Mouse (Mus musculus) lung, postnatal 0 days (tissue): ENCODE measurements around the gene Gm10192. TPM values are rescaled to one million over a fixed set of nuclear protein-coding genes. Genes with fewer than 3 reads are reported as not detected.

Source experiments
- ATAC-seq: fragments of 200-750 bp; cut with Nextera tagmentation; 2 replicates; pipeline ENCODE4 v1.8.0; 2017; ENCODE audit warnings: moderate library complexity
- DNase-seq: peaks from one replicate; pipeline ENCODE4 v3.0.0-alpha.2; 2016; ENCODE audit warnings: low spot score
- H3K27ac ChIP-seq: fragments of 300-500 bp; sonication (generic); 2 replicates; pipeline ENCODE4 v1.5.1; 2014; ENCODE audit warnings: antibody characterized with exemption, mild to moderate bottlenecking, low read length, mixed read lengths
- H3K27me3 ChIP-seq: fragments of 300-500 bp; sonication (generic); replicated peaks from 2 replicates; pipeline ENCODE4 v1.6.1; 2014; ENCODE audit warnings: low read length, mixed read lengths; ENCODE audit not compliant: insufficient read depth
- H3K36me3 ChIP-seq: fragments of 300-500 bp; sonication (generic); 2 replicates; pipeline ENCODE4 v1.6.1; 2014; ENCODE audit warnings: low read length, mixed read lengths; ENCODE audit not compliant: insufficient read depth
- H3K4me1 ChIP-seq: fragments of 300-500 bp; sonication (generic); 2 replicates; pipeline ENCODE4 v1.6.1; 2014; ENCODE audit warnings: antibody characterized with exemption, low read depth, low read length, mixed read lengths; ENCODE audit not compliant: insufficient read depth
- H3K4me2 ChIP-seq: fragments of 300-500 bp; sonication (generic); replicated peaks from 2 replicates; pipeline ENCODE4 v1.6.1; 2014; ENCODE audit warnings: low read depth, mild to moderate bottlenecking, low read length, moderate library complexity, mixed read lengths
- H3K4me3 ChIP-seq: fragments of 300-500 bp; sonication (generic); 2 replicates; pipeline ENCODE4 v1.5.1; 2014; ENCODE audit warnings: low read depth, low read length
- H3K9ac ChIP-seq: fragments of 300-500 bp; sonication (generic); replicated peaks from 2 replicates; pipeline ENCODE4 v1.6.1; 2014; ENCODE audit warnings: low read depth, mild to moderate bottlenecking
- H3K9me3 ChIP-seq: fragments of 300-500 bp; sonication (generic); 2 replicates; pipeline ENCODE4 v1.6.1; 2016; ENCODE audit warnings: low read length, mixed read lengths
- CTCF ChIP-seq: IDR thresholded peaks from 2 replicates; pipeline ENCODE4 v1.5.1; 2016; ENCODE audit warnings: antibody characterized with exemption, mild to moderate bottlenecking
- EP300 ChIP-seq: IDR thresholded peaks from 2 replicates; pipeline ENCODE4 v1.6.1; 2016; ENCODE audit warnings: antibody characterized with exemption, mild to moderate bottlenecking, control low read depth
- WGBS: fragments of 180-500 bp; shearing (Covaris S2); extraction: QIAGEN DNeasy Blood & Tissue Kit; methylation state at CpG from one replicate; pipeline ENCODE4 v1.1.7; 2014; 5-methylcytosine and 5-hydroxymethylcytosine counted together
- polyA plus RNA-seq: library from polyadenylated mRNA; unstranded; fragments of >200 nt; fragmentation: Nextera tagmentation; extraction: Ambion mirVana; gene quantifications from 2 replicates; pipeline ENCODE4 v1.2.1, GENCODE M21; 2015

The Gm10192 gene
- polyA plus RNA-seq, 1 experiment from 2014 or later = not detected

- no peak for DNase-seq
- no peak overlapping the region for H3K9ac ChIP-seq
- no peaks in the 10 kb centered on the region for H3K36me3 ChIP-seq
- no peak overlapping the region for H3K27ac ChIP-seq
- H3K4me1 ChIP-seq = no peaks in the 10 kb centered on the region
- WGBS = 84% methylated on average over 2 of the region's 2 CpGs
- TF ChIP-seq CTCF = no peak
- no peak for TF ChIP-seq EP300
- no peak for ATAC-seq
- H3K4me2 ChIP-seq = no peak overlapping the region
- no peaks in the 10 kb centered on the region for H3K9me3 ChIP-seq
- H3K27me3 ChIP-seq = no peaks in the 10 kb centered on the region
- H3K4me3 ChIP-seq = no peak overlapping the region
These were observed 9.6 kb upstream of the Gm10192 start for GRCm38 (mm10) chr4:97192601-97193000.

- no peak for ATAC-seq
These were observed 2.6 kb downstream of the Gm10192 start for GRCm38 (mm10) chr4:97180396-97180795.

GRCm38 (mm10) chr4:97156841-97157345, 26.1 kb downstream of the Gm10192 start:
- no peak for ATAC-seq
- Histone ChIP-seq H3K27me3 (no peaks in the 10 kb centered on the region), H3K9me3 (no peaks in the 10 kb centered on the region), H3K36me3 (no peaks in the 10 kb centered on the region), H3K4me1 (no peaks in the 10 kb centered on the region), H3K9ac (no peak overlapping the region), H3K4me2 (no peak overlapping the region), H3K4me3 (no peak overlapping the region), H3K27ac (no peak overlapping the region)
- TF ChIP-seq EP300 = no peak
- TF ChIP-seq CTCF = no peak
- no peak for DNase-seq
- 62% methylated on average over 10 of the region's 10 CpGs for WGBS

More at GRCm38 (mm10) chr4:97180396-97180795, 2.6 kb downstream of the Gm10192 start:
- Histone ChIP-seq H3K27ac (no peak overlapping the region), H3K36me3 (no peaks in the 10 kb centered on the region), H3K4me3 (no peak overlapping the region), H3K4me2 (no peak overlapping the region), H3K4me1 (no peaks in the 10 kb centered on the region), H3K9ac (no peak overlapping the region), H3K27me3 (no peaks in the 10 kb centered on the region), H3K9me3 (no peaks in the 10 kb centered on the region)
- DNase-seq = no peak
- TF ChIP-seq CTCF (no peak), EP300 (no peak)
- 64% methylated on average over 2 of the region's 2 CpGs for WGBS

- Histone ChIP-seq H3K4me2 (no peak overlapping the region), H3K4me1 (no peaks in the 10 kb centered on the region), H3K4me3 (no peak overlapping the region), H3K27me3 (no peaks in the 10 kb centered on the region), H3K36me3 (no peaks in the 10 kb centered on the region), H3K9ac (no peak overlapping the region), H3K27ac (no peak overlapping the region), H3K9me3 (no peaks in the 10 kb centered on the region)
- no peak for TF ChIP-seq EP300
- TF ChIP-seq CTCF = no peak
- WGBS = 65% methylated on average over 3 of the region's 3 CpGs
- ATAC-seq (no peak), DNase-seq (no peak)
These were observed 26.9 kb downstream of the Gm10192 start for GRCm38 (mm10) chr4:97156084-97156483.

GRCm38 (mm10) chr4:97153554-97153953, 29.4 kb downstream of the Gm10192 start:
- DNase-seq = no peak
- H3K27ac ChIP-seq = no peak overlapping the region

GRCm38 (mm10) chr4:97142484-97142883, 40.5 kb downstream of the Gm10192 start:
- H3K4me2 ChIP-seq = no peak overlapping the region
- no peak overlapping the region for H3K9ac ChIP-seq
- H3K4me3 ChIP-seq = no peak overlapping the region
- no peaks in the 10 kb centered on the region for H3K4me1 ChIP-seq
- DNase-seq (no peak), ATAC-seq (no peak)
- H3K27ac ChIP-seq = no peak overlapping the region
- H3K27me3 ChIP-seq = no peaks in the 10 kb centered on the region
- no peaks in the 10 kb centered on the region for H3K9me3 ChIP-seq
- H3K36me3 ChIP-seq = no peaks in the 10 kb centered on the region
- 89% methylated on average over 2 of the region's 2 CpGs for WGBS
- TF ChIP-seq CTCF (no peak), EP300 (no peak)

More at GRCm38 (mm10) chr4:97153554-97153953, 29.4 kb downstream of the Gm10192 start:
- H3K27me3 ChIP-seq = no peaks in the 10 kb centered on the region
- H3K9ac ChIP-seq = no peak overlapping the region
- H3K4me3 ChIP-seq = no peak overlapping the region
- H3K9me3 ChIP-seq = no peaks in the 10 kb centered on the region
- no peaks in the 10 kb centered on the region for H3K4me1 ChIP-seq
- no peak for ATAC-seq
- H3K4me2 ChIP-seq = no peak overlapping the region
- TF ChIP-seq CTCF (no peak), EP300 (no peak)
- no peaks in the 10 kb centered on the region for H3K36me3 ChIP-seq
